Mouse (Mus musculus): ENCODE results near the gene Ubr1.

GRCm38 (mm10) chr2:120959363-120959762 lies 11.2 kb downstream of the Ubr1 start:
- no peak for TF ChIP-seq POLR2A (IDR thresholded peaks at IDR 0.05; ENCODE audit: borderline replicate concordance, low read depth, low read length)
- TF ChIP-seq CTCF (IDR thresholded peaks at IDR 0.05; ENCODE audit: low read depth, low read length): no peak

All from bone marrow macrophage, adult 2 months (primary cell).